Mouse (Mus musculus): ENCODE measurements around the gene Tex19.2. TPM values are rescaled to one million over a fixed set of nuclear protein-coding genes. Genes with fewer than 3 reads are reported as not detected.

Gene Tex19.2
- not detected in 2 replicates for polyA plus RNA-seq (2014; fragmentation: Nextera tagmentation; extraction: Ambion mirVana)

- Histone ChIP-seq H3K4me1 (ENCODE audit: control insufficient read depth, insufficient read depth, low read length) (no peaks in the 10 kb centered on the region), H3K4me2 (ENCODE audit: low read length) (no peak within 1 kb of the TSS), H3K9ac (ENCODE audit: low read length) (no peak within 1 kb of the TSS), H3K4me3 (ENCODE audit: low read depth, low read length) (no peak within 1 kb of the TSS), H3K27me3 (replicated peaks; ENCODE audit: control insufficient read depth, insufficient read depth, low read length) (no peaks in the 10 kb centered on the region), H3K27ac (ENCODE audit: low read depth, low read length) (no peak within 1 kb of the TSS), H3K36me3 (ENCODE audit: control insufficient read depth, insufficient read depth, low read length) (no peaks in the 10 kb centered on the region), H3K9me3 (replicated peaks; ENCODE audit: control insufficient read depth, low read length) (no peaks in the 10 kb centered on the region)
- ATAC-seq: no peak
- DNase-seq (ENCODE audit: low spot score): no peak
- WGBS: 35% methylated on average over 3 of the region's 3 CpGs
Measured at GRCm38 (mm10) chr11:121118577-121118976, at the start of gene Tex19.2. Tex19.2 (minus strand) TSS chr11:121118677.

DNA sequence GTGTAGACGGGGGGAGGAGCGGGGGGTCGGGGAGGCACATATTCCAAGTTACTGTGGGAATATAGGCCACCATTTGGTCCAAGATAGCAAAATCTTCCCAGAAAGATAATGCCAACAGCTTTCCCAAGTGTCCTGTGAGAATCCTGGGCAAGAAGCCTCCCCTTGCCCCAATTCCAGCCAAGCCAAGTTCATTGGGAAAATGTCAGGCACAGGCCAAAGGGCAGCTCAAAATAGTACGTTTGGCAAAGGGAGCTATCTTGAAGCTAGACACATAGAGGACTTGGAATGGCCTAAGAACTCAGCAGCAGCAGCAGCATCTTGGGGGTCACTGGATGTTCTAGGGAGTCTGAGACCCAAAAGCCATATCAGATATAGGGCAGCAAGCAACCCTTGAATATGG is 45.3 kb upstream of the Tex19.2 start:
- WGBS: 86% methylated on average over 4 of the region's 4 CpGs
- Histone ChIP-seq H3K9me3 (replicated peaks; ENCODE audit: control insufficient read depth, low read length) (no peaks in the 10 kb centered on the region), H3K27me3 (replicated peaks; ENCODE audit: control insufficient read depth, insufficient read depth, low read length) (no peaks in the 10 kb centered on the region), H3K4me2 (ENCODE audit: low read length) (no peak overlapping the region), H3K27ac (ENCODE audit: low read depth, low read length) (no peak overlapping the region), H3K36me3 (ENCODE audit: control insufficient read depth, insufficient read depth, low read length) (no peaks in the 10 kb centered on the region), H3K4me3 (ENCODE audit: low read depth, low read length) (no peak overlapping the region), H3K9ac (ENCODE audit: low read length) (no peak overlapping the region), H3K4me1 (ENCODE audit: control insufficient read depth, insufficient read depth, low read length) (no peaks in the 10 kb centered on the region)
- ATAC-seq: no peak
- no peak for DNase-seq (ENCODE audit: low spot score)

DNA sequence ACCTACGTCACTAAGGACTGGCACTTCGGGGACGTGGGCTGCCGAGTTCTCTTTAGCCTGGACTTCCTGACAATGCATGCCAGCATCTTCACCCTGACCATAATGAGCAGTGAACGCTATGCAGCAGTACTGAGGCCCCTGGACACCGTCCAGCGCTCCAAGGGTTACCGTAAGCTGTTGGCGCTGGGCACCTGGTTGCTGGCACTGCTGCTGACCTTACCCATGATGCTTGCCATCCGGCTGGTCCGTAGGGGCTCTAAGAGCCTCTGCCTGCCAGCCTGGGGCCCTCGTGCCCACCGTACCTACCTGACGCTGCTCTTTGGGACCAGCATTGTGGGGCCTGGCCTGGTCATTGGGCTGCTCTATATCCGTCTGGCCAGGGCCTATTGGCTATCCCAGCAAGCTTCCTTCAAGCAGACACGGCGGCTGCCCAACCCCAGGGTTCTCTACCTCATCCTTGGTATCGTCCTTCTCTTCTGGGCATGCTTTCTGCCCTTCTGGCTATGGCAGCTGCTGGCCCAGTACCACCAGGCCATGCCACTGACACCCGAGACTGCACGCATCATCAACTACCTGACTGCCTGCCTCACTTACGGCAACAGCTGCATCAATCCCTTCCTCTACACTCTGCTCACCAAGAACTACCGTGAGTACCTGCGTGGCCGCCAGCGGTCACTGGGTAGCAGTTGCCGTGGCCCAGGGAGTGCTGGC is 42.3 kb upstream of the Tex19.2 start:
- no peak overlapping the region for H3K27ac ChIP-seq (ENCODE audit: low read depth, low read length)
- ATAC-seq (no peak), DNase-seq (ENCODE audit: low spot score) (no peak)
- H3K27me3 ChIP-seq (replicated peaks; ENCODE audit: control insufficient read depth, insufficient read depth, low read length): peaks cover 20% of the 10 kb centered on the region
- H3K9ac ChIP-seq (ENCODE audit: low read length): no peak overlapping the region
- no peaks in the 10 kb centered on the region for H3K9me3 ChIP-seq (replicated peaks; ENCODE audit: control insufficient read depth, low read length)
- 94% methylated on average over 26 of the region's 26 CpGs for WGBS
- no peaks in the 10 kb centered on the region for H3K36me3 ChIP-seq (ENCODE audit: control insufficient read depth, insufficient read depth, low read length)
- no peak overlapping the region for H3K4me2 ChIP-seq (ENCODE audit: low read length)
- H3K4me1 ChIP-seq (ENCODE audit: control insufficient read depth, insufficient read depth, low read length): no peaks in the 10 kb centered on the region
- no peak overlapping the region for H3K4me3 ChIP-seq (ENCODE audit: low read depth, low read length)

DNA sequence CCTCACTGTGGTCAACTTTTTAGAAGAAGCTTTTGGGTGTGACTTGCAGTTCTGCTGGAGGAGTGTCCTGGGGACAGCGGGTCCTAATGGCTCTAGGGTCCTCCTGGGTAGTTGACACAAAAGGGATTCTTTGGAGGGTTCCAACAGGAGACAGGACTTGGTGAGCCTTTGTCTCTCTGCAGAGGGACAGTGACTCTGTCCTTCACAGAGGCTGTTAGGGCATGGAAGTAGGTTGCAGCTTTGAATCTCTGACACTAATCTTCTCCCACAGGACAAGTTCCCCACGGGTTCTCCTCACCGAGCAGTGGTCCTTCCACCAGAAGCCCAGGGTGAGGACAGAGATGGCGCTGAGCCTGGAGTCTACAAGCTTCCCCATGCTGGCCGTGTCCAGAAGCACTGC is 41.5 kb upstream of the Tex19.2 start, which contains the start of gene Uts2r:
Gene Uts2r (plus strand): TSS at position 301 of the 400 bp plus-strand sequence.
- Histone ChIP-seq H3K4me2 (ENCODE audit: low read length) (no peak within 1 kb of the TSS), H3K27ac (ENCODE audit: low read depth, low read length) (no peak within 1 kb of the TSS), H3K27me3 (replicated peaks; ENCODE audit: control insufficient read depth, insufficient read depth, low read length) (peaks cover 26% of the 10 kb centered on the region), H3K36me3 (ENCODE audit: control insufficient read depth, insufficient read depth, low read length) (no peaks in the 10 kb centered on the region), H3K9me3 (replicated peaks; ENCODE audit: control insufficient read depth, low read length) (no peaks in the 10 kb centered on the region), H3K4me1 (ENCODE audit: control insufficient read depth, insufficient read depth, low read length) (no peaks in the 10 kb centered on the region), H3K4me3 (ENCODE audit: low read depth, low read length) (no peak within 1 kb of the TSS), H3K9ac (ENCODE audit: low read length) (no peak within 1 kb of the TSS)
- ATAC-seq (no peak), DNase-seq (ENCODE audit: low spot score) (no peak)
- WGBS: 85% methylated on average over 5 of the region's 5 CpGs

GRCm38 (mm10) chr11:121156411-121156891 is 38.0 kb upstream of the Tex19.2 start:
- H3K4me1 ChIP-seq (ENCODE audit: control insufficient read depth, insufficient read depth, low read length): no peaks in the 10 kb centered on the region
- ATAC-seq (no peak), DNase-seq (ENCODE audit: low spot score) (peak; percentile 48)
- no peaks in the 10 kb centered on the region for H3K36me3 ChIP-seq (ENCODE audit: control insufficient read depth, insufficient read depth, low read length)
- H3K27ac ChIP-seq (ENCODE audit: low read depth, low read length): no peak overlapping the region
- no peaks in the 10 kb centered on the region for H3K9me3 ChIP-seq (replicated peaks; ENCODE audit: control insufficient read depth, low read length)
- no peak overlapping the region for H3K9ac ChIP-seq (ENCODE audit: low read length)
- H3K4me2 ChIP-seq (ENCODE audit: low read length): peak overlapping the region; percentile 58
- peaks cover 26% of the 10 kb centered on the region for H3K27me3 ChIP-seq (replicated peaks; ENCODE audit: control insufficient read depth, insufficient read depth, low read length)
- peak overlapping the region; percentile 31 for H3K4me3 ChIP-seq (ENCODE audit: low read depth, low read length)
- 2% methylated on average over 45 of the region's 45 CpGs for WGBS

DNA sequence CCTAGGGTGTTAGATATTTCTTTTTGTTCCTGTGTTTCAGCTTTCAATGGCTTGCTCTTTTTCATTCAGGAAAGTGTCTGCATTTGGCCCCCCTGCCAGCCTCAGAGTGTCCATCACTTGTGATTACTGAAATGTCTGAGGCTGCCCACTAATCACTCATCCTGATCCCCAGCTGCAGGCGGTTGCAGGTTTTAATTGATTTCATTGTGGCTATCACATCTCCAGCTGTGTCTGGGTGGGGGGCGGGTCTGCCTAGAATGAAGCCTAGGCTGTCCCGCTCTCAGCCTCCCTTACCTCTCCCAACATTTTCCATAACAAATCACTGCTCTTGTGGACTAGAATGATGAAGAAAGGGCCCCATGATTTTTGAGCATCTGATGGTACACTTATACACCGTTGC is 35.7 kb upstream of the Tex19.2 start:
- Histone ChIP-seq H3K27ac (ENCODE audit: low read depth, low read length) (no peak overlapping the region), H3K4me3 (ENCODE audit: low read depth, low read length) (no peak overlapping the region), H3K4me1 (ENCODE audit: control insufficient read depth, insufficient read depth, low read length) (no peaks in the 10 kb centered on the region), H3K36me3 (ENCODE audit: control insufficient read depth, insufficient read depth, low read length) (no peaks in the 10 kb centered on the region), H3K27me3 (replicated peaks; ENCODE audit: control insufficient read depth, insufficient read depth, low read length) (peaks cover 26% of the 10 kb centered on the region), H3K9me3 (replicated peaks; ENCODE audit: control insufficient read depth, low read length) (no peaks in the 10 kb centered on the region), H3K9ac (ENCODE audit: low read length) (no peak overlapping the region), H3K4me2 (ENCODE audit: low read length) (no peak overlapping the region)
- ATAC-seq: no peak
- WGBS: 14% methylated on average over 4 of the region's 4 CpGs
- no peak for DNase-seq (ENCODE audit: low spot score)

DNA sequence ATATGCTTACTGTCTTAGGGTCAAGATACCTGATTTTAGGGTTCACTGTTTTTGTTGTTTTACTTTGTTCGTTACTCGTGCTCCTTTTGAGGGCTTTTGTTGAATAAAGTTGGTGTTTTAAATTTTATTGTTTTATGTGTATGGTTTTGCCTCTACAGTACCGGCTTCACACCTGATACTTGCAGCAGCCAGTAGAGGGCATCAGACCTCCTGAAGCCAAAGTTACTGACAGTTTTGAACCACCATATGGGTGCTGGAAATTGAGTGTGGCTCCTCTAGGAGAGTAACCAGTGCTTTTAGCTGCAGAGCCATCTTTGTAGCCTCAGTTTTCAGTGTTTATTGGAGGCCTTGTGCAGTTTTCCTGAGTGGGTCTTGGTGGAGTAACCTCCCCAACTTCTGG is 29.7 kb upstream of the Tex19.2 start:
- Histone ChIP-seq H3K27ac (ENCODE audit: low read depth, low read length) (no peak overlapping the region), H3K36me3 (ENCODE audit: control insufficient read depth, insufficient read depth, low read length) (no peaks in the 10 kb centered on the region), H3K9me3 (replicated peaks; ENCODE audit: control insufficient read depth, low read length) (no peaks in the 10 kb centered on the region), H3K4me2 (ENCODE audit: low read length) (no peak overlapping the region), H3K27me3 (replicated peaks; ENCODE audit: control insufficient read depth, insufficient read depth, low read length) (no peaks in the 10 kb centered on the region), H3K9ac (ENCODE audit: low read length) (no peak overlapping the region), H3K4me1 (ENCODE audit: control insufficient read depth, insufficient read depth, low read length) (no peaks in the 10 kb centered on the region), H3K4me3 (ENCODE audit: low read depth, low read length) (no peak overlapping the region)
- 84% methylated on average over 3 of the region's 3 CpGs for WGBS
- ATAC-seq (no peak), DNase-seq (ENCODE audit: low spot score) (no peak)

DNA sequence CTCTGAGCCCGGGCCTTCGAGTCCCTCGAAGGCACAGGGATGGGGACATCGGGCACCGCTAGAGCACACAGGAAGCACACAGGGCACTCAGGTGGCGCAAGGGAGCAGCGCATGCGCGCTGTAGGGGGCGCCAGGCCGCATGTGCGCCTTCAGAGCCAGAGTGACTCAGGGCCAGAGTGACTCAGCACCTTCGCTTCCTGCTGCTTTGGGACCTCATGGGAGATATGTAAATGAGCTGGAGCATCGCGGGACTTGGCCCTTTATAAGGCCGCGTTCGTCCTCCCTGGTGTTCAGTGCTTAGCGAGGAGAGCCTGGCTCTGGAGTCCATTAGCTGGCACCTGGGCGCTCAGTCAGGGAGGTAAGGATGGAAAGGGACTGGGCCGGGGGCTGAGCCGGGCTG is 27.4 kb upstream of the Tex19.2 start, which contains the start of gene Tex19.1:
Gene Tex19.1 (plus strand): TSS at position 279 of the 400 bp plus-strand sequence.
- no peak within 1 kb of the TSS for H3K9ac ChIP-seq (ENCODE audit: low read length)

DNA sequence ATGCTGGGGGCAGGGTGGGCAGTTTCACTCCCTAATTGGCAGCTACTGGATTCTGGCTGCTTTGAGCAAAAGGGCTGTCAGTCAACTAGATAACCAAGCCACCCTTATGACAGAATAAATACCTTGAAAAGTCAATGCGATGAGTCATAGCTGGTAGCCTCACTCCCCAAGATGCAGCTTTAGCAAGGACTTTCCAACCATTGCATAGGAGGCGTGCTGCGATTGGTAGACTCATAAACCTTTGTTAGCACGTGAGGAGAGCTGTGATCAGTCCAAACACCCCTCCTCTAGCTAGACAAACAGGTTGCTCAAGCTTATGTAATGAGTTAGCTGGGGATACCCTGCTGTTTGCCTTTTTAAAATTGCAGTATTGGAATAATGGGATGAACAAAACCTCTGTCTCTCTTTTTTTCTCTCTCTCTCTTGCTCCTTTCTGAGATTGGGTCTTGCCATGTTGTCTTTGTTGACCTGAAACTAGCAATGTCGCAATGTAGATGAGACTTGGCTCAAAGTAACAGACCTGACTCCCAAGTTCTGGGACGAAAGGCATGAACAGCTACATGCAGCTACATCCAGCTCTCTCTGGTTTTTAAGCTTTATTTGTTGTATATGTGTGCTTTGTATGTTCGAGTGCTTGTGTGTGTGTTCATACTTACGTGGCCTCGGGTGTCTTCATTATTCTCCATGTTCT is 25.0 kb upstream of the Tex19.2 start:
- H3K4me2 ChIP-seq (ENCODE audit: low read length): no peak overlapping the region
- no peak overlapping the region for H3K9ac ChIP-seq (ENCODE audit: low read length)
- H3K9me3 ChIP-seq (replicated peaks; ENCODE audit: control insufficient read depth, low read length): no peaks in the 10 kb centered on the region
- no peak overlapping the region for H3K27ac ChIP-seq (ENCODE audit: low read depth, low read length)
- H3K4me1 ChIP-seq (ENCODE audit: control insufficient read depth, insufficient read depth, low read length): no peaks in the 10 kb centered on the region
- ATAC-seq (no peak), DNase-seq (ENCODE audit: low spot score) (no peak)
- H3K4me3 ChIP-seq (ENCODE audit: low read depth, low read length): no peak overlapping the region
- WGBS: 75% methylated on average over 9 of the region's 9 CpGs
- H3K27me3 ChIP-seq (replicated peaks; ENCODE audit: control insufficient read depth, insufficient read depth, low read length): no peaks in the 10 kb centered on the region
- H3K36me3 ChIP-seq (ENCODE audit: control insufficient read depth, insufficient read depth, low read length): no peaks in the 10 kb centered on the region

More for the DNA sequence above, 27.4 kb upstream of the Tex19.2 start, which contains the start of gene Tex19.1:
- no peaks in the 10 kb centered on the region for H3K27me3 ChIP-seq (replicated peaks; ENCODE audit: control insufficient read depth, insufficient read depth, low read length)
- H3K36me3 ChIP-seq (ENCODE audit: control insufficient read depth, insufficient read depth, low read length): no peaks in the 10 kb centered on the region
- no peak for DNase-seq (ENCODE audit: low spot score)
- no peak for ATAC-seq
- H3K4me3 ChIP-seq (ENCODE audit: low read depth, low read length): no peak within 1 kb of the TSS
- no peaks in the 10 kb centered on the region for H3K4me1 ChIP-seq (ENCODE audit: control insufficient read depth, insufficient read depth, low read length)
- WGBS: 92% methylated on average over 22 of the region's 22 CpGs
- H3K4me2 ChIP-seq (ENCODE audit: low read length): no peak within 1 kb of the TSS
- H3K9me3 ChIP-seq (replicated peaks; ENCODE audit: control insufficient read depth, low read length): no peaks in the 10 kb centered on the region
- H3K27ac ChIP-seq (ENCODE audit: low read depth, low read length): no peak within 1 kb of the TSS

Data from forebrain, embryonic 14.5 days (tissue).